Mouse (Mus musculus) yolk sac, embryonic 10.5 days (tissue): Measurements from ENCODE around the gene Zfp592.

Source experiments
- DNase-seq: peaks from one replicate; pipeline ENCODE4 v3.0.0-alpha.2; 2017; ENCODE audit warnings: low spot score

Gene Zfp592

GRCm38 (mm10) chr7:80993834-80994662, 567 bp downstream of the Zfp592 start:
- peak; percentile 87 for DNase-seq

GRCm38 (mm10) chr7:80994663-80995005, 1.2 kb downstream of the Zfp592 start:
- DNase-seq: no peak

- DNase-seq: no peak
Observed at GRCm38 (mm10) chr7:80995266-80996146, 2.0 kb downstream of the Zfp592 start.

GRCm38 (mm10) chr7:80997776-80998175, 4.3 kb downstream of the Zfp592 start:
- no peak for DNase-seq

GRCm38 (mm10) chr7:80999536-80999935, 6.1 kb downstream of the Zfp592 start:
- DNase-seq: no peak

- DNase-seq: no peak
Observed at GRCm38 (mm10) chr7:81001844-81002243, 8.4 kb downstream of the Zfp592 start.

- peak; percentile 51 for DNase-seq
Observed at GRCm38 (mm10) chr7:81004556-81005079, 11.1 kb downstream of the Zfp592 start.

- DNase-seq: no peak
Observed at GRCm38 (mm10) chr7:81005969-81006368, 12.5 kb downstream of the Zfp592 start.

GRCm38 (mm10) chr7:81008285-81008684, 14.8 kb downstream of the Zfp592 start:
- no peak for DNase-seq

GRCm38 (mm10) chr7:81011576-81011975, 18.1 kb downstream of the Zfp592 start:
- no peak for DNase-seq

- no peak for DNase-seq
Observed at GRCm38 (mm10) chr7:81020307-81020706, 26.8 kb downstream of the Zfp592 start.

GRCm38 (mm10) chr7:81022731-81023130, 29.2 kb downstream of the Zfp592 start:
- DNase-seq: no peak

- no peak for DNase-seq
Observed at GRCm38 (mm10) chr7:81024118-81024517, 30.6 kb downstream of the Zfp592 start.

GRCm38 (mm10) chr7:81024651-81025050, 31.2 kb downstream of the Zfp592 start:
- no peak for DNase-seq

- DNase-seq: no peak
Observed at GRCm38 (mm10) chr7:81025751-81026150, 32.3 kb downstream of the Zfp592 start.

GRCm38 (mm10) chr7:81039711-81040110, 46.2 kb downstream of the Zfp592 start:
- no peak for DNase-seq

GRCm38 (mm10) chr7:81043023-81043620, 49.6 kb downstream of the Zfp592 start:
- no peak for DNase-seq

GRCm38 (mm10) chr7:81047847-81048246, 54.4 kb downstream of the Zfp592 start:
- no peak for DNase-seq

- no peak for DNase-seq
Observed at GRCm38 (mm10) chr7:81048513-81048912, 55.0 kb downstream of the Zfp592 start.

- no peak for DNase-seq
Observed at GRCm38 (mm10) chr7:81049966-81050365, 56.5 kb downstream of the Zfp592 start.

- DNase-seq: peak; percentile 36
Observed at GRCm38 (mm10) chr7:81055709-81056370, 62.4 kb downstream of the Zfp592 start.

- no peak for DNase-seq
Observed at GRCm38 (mm10) chr7:81057471-81057870, 64.0 kb downstream of the Zfp592 start, which contains the start of gene Alpk3. Gene Alpk3, plus strand, starts transcription at chr7:81057600.
